ENCODE assay signal across 8 mouse cellular contexts in genomic region chr17:22424636-22425354, GRCm38 (mm10). TPM values are rescaled to one million over a fixed set of nuclear protein-coding genes. Genes with fewer than 3 reads are reported as not detected.
DNase-seq lines count a peak whose midpoint lies in the region; ATAC-seq and TF ChIP-seq lines count a peak whose summit lies in the region.

No protein-coding gene starts in this region.

- no peak for DNase-seq in lung, adult 2 months
- no peak for DNase-seq in lung, postnatal 14 days
- DNase-seq in Patski (ENCODE audit: low read depth, low spot score) = no peak
- peak; percentile 47 for DNase-seq in hindbrain, embryonic 14.5 days (ENCODE audit: low spot score)
- peak; percentile 17 for DNase-seq in retina, postnatal 7 days (ENCODE audit: low read depth, low spot score)
- no peak for DNase-seq in gastrocnemius, postnatal 25 days

- H3K9ac ChIP-seq in embryonic facial prominence, embryonic 15.5 days = no peak overlapping the region
- peak overlapping the region; percentile 78 for H3K9ac ChIP-seq in hindbrain, embryonic 14.5 days
- peak overlapping the region; percentile 67 for H3K9ac ChIP-seq in liver, embryonic 12.5 days

- no peak for TF ChIP-seq CTCF in lung, adult 2 months (IDR thresholded peaks at IDR 0.05; ENCODE audit: insufficient read depth, low read length)
- no peak for TF ChIP-seq CTCF in Patski (IDR thresholded peaks at IDR 0.05)

- H3K4me1 ChIP-seq in lung, adult 2 months (ENCODE audit: control insufficient read depth, insufficient read depth, low read length) = no peaks in the 10 kb centered on the region; the same call in 1 of the 2 replicates
- H3K4me1 ChIP-seq in embryonic facial prominence, embryonic 15.5 days = peaks cover 3% of the 10 kb centered on the region; the same call in 1 of the 2 replicates
- peaks cover 15% of the 10 kb centered on the region for H3K4me1 ChIP-seq in hindbrain, embryonic 14.5 days (replicated peaks; ENCODE audit: control insufficient read depth, insufficient read depth, low read length)
- H3K4me1 ChIP-seq in liver, embryonic 12.5 days = peaks cover 10% of the 10 kb centered on the region; the same call in 1 of the 2 replicates

- WGBS in lung, adult 2 months = 6% methylated on average over 12 of the region's 12 CpGs
- WGBS in embryonic facial prominence, embryonic 15.5 days = 2% methylated on average over 12 of the region's 12 CpGs
- WGBS in hindbrain, embryonic 14.5 days = 2% methylated on average over 12 of the region's 12 CpGs
- WGBS in liver, embryonic 12.5 days (ENCODE audit: insufficient replicate concordance) = 9% methylated on average over 11 of the region's 12 CpGs

- POLR2A ChIA-PET in Patski (lab: Charles Lee) = interaction anchor here (1.0 kb wide), 1 partner anchor 75 kb away, joined by 4 read pairs; no protein-coding TSS in a partner anchor

- H3K36me3 ChIP-seq in embryonic facial prominence, embryonic 15.5 days = no peaks in the 10 kb centered on the region
- H3K36me3 ChIP-seq in hindbrain, embryonic 14.5 days (replicated peaks; ENCODE audit: control insufficient read depth, insufficient read depth) = no peaks in the 10 kb centered on the region
- H3K36me3 ChIP-seq in liver, embryonic 12.5 days = no peaks in the 10 kb centered on the region

- no peaks in the 10 kb centered on the region for H3K9me3 ChIP-seq in embryonic facial prominence, embryonic 15.5 days (replicated peaks)
- no peaks in the 10 kb centered on the region for H3K9me3 ChIP-seq in hindbrain, embryonic 14.5 days (ENCODE audit: control insufficient read depth, low read length)
- H3K9me3 ChIP-seq in liver, embryonic 12.5 days (replicated peaks) = no peaks in the 10 kb centered on the region

- no peak for TF ChIP-seq POLR2A in lung, adult 2 months (IDR thresholded peaks at IDR 0.05; ENCODE audit: borderline replicate concordance, extremely low read depth, low read depth, low read length)

- in situ Hi-C loops in Patski (cut with MboI; ENCODE audit: low pct_unique_long_range_greater_than_20kb) = loop anchor here (25.0 kb wide), 1 partner anchor 337 kb away; no protein-coding TSS in a partner anchor

- H3K27me3 ChIP-seq in Patski = peaks cover 23% of the 10 kb centered on the region
- H3K27me3 ChIP-seq in embryonic facial prominence, embryonic 15.5 days = no peaks in the 10 kb centered on the region
- H3K27me3 ChIP-seq in hindbrain, embryonic 14.5 days (ENCODE audit: control insufficient read depth, insufficient read depth, low read length) = no peaks in the 10 kb centered on the region
- no peaks in the 10 kb centered on the region for H3K27me3 ChIP-seq in liver, embryonic 12.5 days (replicated peaks)

- CTCF ChIA-PET in Patski (lab: Charles Lee) = no interaction called here

- peak; percentile 38 for ATAC-seq in Patski
- no peak for ATAC-seq in embryonic facial prominence, embryonic 15.5 days (ENCODE audit: insufficient number of reproducible peaks, low FRiP score, low TSS enrichment, low read depth)
- 0 out of 2 replicates have a peak, but pooled peaks have one; percentile 23 for ATAC-seq in hindbrain, embryonic 14.5 days (ENCODE audit: low FRiP score)
- ATAC-seq in liver, embryonic 12.5 days = no peak

- H3K4me3 ChIP-seq in lung, adult 2 months (replicated peaks; ENCODE audit: extremely low read depth, low read depth, low read length) = peak overlapping the region; percentile 61
- peak overlapping the region; percentile 69 for H3K4me3 ChIP-seq in embryonic facial prominence, embryonic 15.5 days (replicated peaks)
- peak overlapping the region; percentile 55 for H3K4me3 ChIP-seq in hindbrain, embryonic 14.5 days (replicated peaks; ENCODE audit: low read length)
- peak overlapping the region; percentile 69 for H3K4me3 ChIP-seq in liver, embryonic 12.5 days

- no peak overlapping the region for H3K27ac ChIP-seq in embryonic facial prominence, embryonic 15.5 days (replicated peaks)
- peak overlapping the region; percentile 80 for H3K27ac ChIP-seq in hindbrain, embryonic 14.5 days
- no peak overlapping the region for H3K27ac ChIP-seq in liver, embryonic 12.5 days

- peak overlapping the region; percentile 69 for H3K4me2 ChIP-seq in embryonic facial prominence, embryonic 15.5 days (replicated peaks)
- peak overlapping the region; percentile 73 for H3K4me2 ChIP-seq in hindbrain, embryonic 14.5 days (replicated peaks)
- peak overlapping the region; percentile 78 for H3K4me2 ChIP-seq in liver, embryonic 12.5 days

RNA-seq across cellular contexts. Expression of gene Zfp946, which starts 0.8 kb away (rescaled TPM):
- polyA plus RNA-seq in lung, adult 2 months (2012; rRNA removed) = 2.2 and 2.3 TPM in 2 replicates
- 13.5 TPM for polyA plus RNA-seq in Patski (2021)
- polyA plus RNA-seq in embryonic facial prominence, embryonic 15.5 days (2015; fragmentation: Nextera tagmentation; extraction: Ambion mirVana) = 11.9 and 12.1 TPM in 2 replicates
- 39.0 and 43.4 TPM in 2 replicates for polyA plus RNA-seq in hindbrain, embryonic 14.5 days (2014; fragmentation: Nextera tagmentation; extraction: Ambion mirVana)
- polyA plus RNA-seq in liver, embryonic 12.5 days (2016; fragmentation: Nextera tagmentation; extraction: Ambion mirVana) = 3.5 and 3.6 TPM in 2 replicates
- 1 to 10 TPM; 3.1 to 3.9 TPM for total RNA-seq in gastrocnemius, postnatal 25 days (2021)

Comparison
In these comparisons a context has a peak if more than half of its experiments do, and no peak if none do; other contexts are left out.
1. DNase-seq: peak in hindbrain, embryonic 14.5 days (single experiment) and retina, postnatal 7 days (single experiment); none in lung, adult 2 months (single experiment), lung, postnatal 14 days (single experiment), Patski (single experiment) and gastrocnemius, postnatal 25 days (single experiment).
2. ATAC-seq: peak in Patski (single experiment) and hindbrain, embryonic 14.5 days (single experiment); none in embryonic facial prominence, embryonic 15.5 days (single experiment) and liver, embryonic 12.5 days (single experiment).
3. Peak in every context shown above with its lines, with median percentiles within 50 percentile points of each other: H3K4me3 ChIP-seq and H3K4me2 ChIP-seq.